Mouse (Mus musculus) stomach, postnatal 0 days (tissue): Measurements from ENCODE around the gene Rft1.

Source experiments
- CTCF ChIP-seq: IDR thresholded peaks from 2 replicates; pipeline ENCODE4 v1.5.1; 2016; ENCODE audit warnings: antibody characterized with exemption, low read depth, mild to moderate bottlenecking, moderate library complexity
- EP300 ChIP-seq: optimal IDR thresholded peaks from 2 replicates; pipeline ENCODE3; 2016; ENCODE audit warnings: antibody characterized with exemption

DNA sequence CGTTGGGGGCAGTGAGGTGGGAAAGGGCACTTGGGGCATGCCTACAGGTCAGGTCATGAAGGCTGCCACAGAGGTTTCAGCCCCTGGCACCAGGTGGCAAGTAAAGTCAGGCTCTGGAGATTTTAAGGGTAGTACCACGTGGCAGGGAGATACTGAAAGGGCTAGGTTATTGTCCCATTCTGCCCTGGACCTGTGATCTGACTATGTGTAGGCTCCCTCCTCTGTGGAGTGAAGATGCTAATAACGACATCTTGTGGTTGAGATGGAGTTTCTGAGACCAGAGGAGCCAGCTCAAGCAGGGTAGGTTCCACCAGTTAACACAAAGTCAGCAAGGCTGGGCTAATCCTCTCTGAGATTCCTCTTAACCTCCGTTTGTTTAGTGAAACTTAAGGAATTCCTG, 24.3 kb upstream of the Rft1 start:
- TF ChIP-seq CTCF, result 0 out of 2 replicates have a peak, but pooled peaks have one; percentile 11
- no peak for TF ChIP-seq EP300
